Mouse (Mus musculus) urinary bladder, postnatal 14 days (tissue): ENCODE measurements around the gene Hyal3.
"Not testable (repeated sequence)": the region's sequence is repeated elsewhere in the genome, so short reads cannot be mapped to it uniquely, and the experiment has no call there.

Source experiments
- DNase-seq: peaks from one replicate; pipeline ENCODE4 v3.0.0; 2021; ENCODE audit warnings: low spot score

The Hyal3 gene

GRCm38 (mm10) chr9:107571534-107572326 is 8.9 kb upstream of the Hyal3 start:
- no peak for DNase-seq

GRCm38 (mm10) chr9:107572327-107572662 is 8.3 kb upstream of the Hyal3 start:
- no peak for DNase-seq

- DNase-seq: not testable (repeated sequence)
These were observed 6.8 kb upstream of the Hyal3 start for GRCm38 (mm10) chr9:107573774-107574173.

GRCm38 (mm10) chr9:107575579-107576356 is 4.8 kb upstream of the Hyal3 start:
- peak; percentile 84 for DNase-seq

- peak; percentile 90 for DNase-seq
These were observed 4.1 kb upstream of the Hyal3 start, which contains the start of gene Hyal1 for GRCm38 (mm10) chr9:107576357-107577107. Gene Hyal1, plus strand, starts transcription at chr9:107576927.

- no peak for DNase-seq
These were observed 2.7 kb upstream of the Hyal3 start for GRCm38 (mm10) chr9:107577871-107578270.

- no peak for DNase-seq
These were observed 2.0 kb upstream of the Hyal3 start, which contains the start of gene Naa80 for GRCm38 (mm10) chr9:107578587-107578986. Gene Naa80, plus strand, starts transcription at chr9:107578887.

GRCm38 (mm10) chr9:107579023-107579900 is 1.4 kb upstream of the Hyal3 start:
- DNase-seq: no peak

- DNase-seq: no peak
These were observed 966 bp downstream of the Hyal3 start for GRCm38 (mm10) chr9:107581584-107581983.

GRCm38 (mm10) chr9:107582509-107583062 is 2.0 kb downstream of the Hyal3 start:
- DNase-seq: no peak

GRCm38 (mm10) chr9:107583174-107583573 is 2.6 kb downstream of the Hyal3 start:
- no peak for DNase-seq

- no peak for DNase-seq
These were observed 5.9 kb downstream of the Hyal3 start for GRCm38 (mm10) chr9:107586504-107586903.

- DNase-seq: peak; percentile 97
These were observed 6.6 kb downstream of the Hyal3 start, which contains the start of gene Ifrd2 for GRCm38 (mm10) chr9:107586974-107587832. Gene Ifrd2, plus strand, starts transcription at chr9:107587642.

- no peak for DNase-seq
These were observed 7.4 kb downstream of the Hyal3 start for GRCm38 (mm10) chr9:107587833-107588639.

- no peak for DNase-seq
These were observed 9.6 kb downstream of the Hyal3 start for GRCm38 (mm10) chr9:107590058-107590772.

- no peak for DNase-seq
These were observed 10.1 kb downstream of the Hyal3 start for GRCm38 (mm10) chr9:107590773-107591060.

GRCm38 (mm10) chr9:107593101-107593976 is 12.7 kb downstream of the Hyal3 start:
- no peak for DNase-seq
